Mouse (Mus musculus) forebrain, postnatal 0 days (tissue): Measurements from ENCODE around the gene Nme7. TPM values are rescaled to one million over a fixed set of nuclear protein-coding genes. Genes with fewer than 3 reads are reported as not detected.
A peak's percentile ranks its signal among the peaks of the same experiment; 100 is the strongest.

ENCODE experiments used
- ATAC-seq: fragments of 200-750 bp; cut with Nextera tagmentation; 2 replicates; pipeline ENCODE4 v1.8.0; 2017; ENCODE audit warnings: mild to moderate bottlenecking, moderate library complexity
- DNase-seq: peaks from one replicate; pipeline ENCODE4 v3.0.0-alpha.2; 2015
- H3K27ac ChIP-seq: fragments of 300-500 bp; sonication (generic); 2 replicates; pipeline ENCODE4 v1.5.1; 2014; ENCODE audit warnings: low read depth, mild to moderate bottlenecking, antibody characterized with exemption, low read length, moderate library complexity, mixed read lengths
- H3K27me3 ChIP-seq: fragments of 300-500 bp; sonication (generic); 2 replicates; pipeline ENCODE4 v1.6.1; 2014; ENCODE audit warnings: mild to moderate bottlenecking, low read length, mixed read lengths; ENCODE audit not compliant: insufficient read depth
- H3K36me3 ChIP-seq: fragments of 300-500 bp; sonication (generic); 2 replicates; pipeline ENCODE4 v1.6.1; 2014; ENCODE audit warnings: mild to moderate bottlenecking, moderate library complexity; ENCODE audit not compliant: insufficient read depth
- H3K4me1 ChIP-seq: fragments of 300-500 bp; sonication (generic); 2 replicates; pipeline ENCODE4 v1.6.1; 2014; ENCODE audit warnings: antibody characterized with exemption; ENCODE audit not compliant: insufficient read depth
- H3K4me2 ChIP-seq: fragments of 300-500 bp; sonication (generic); 2 replicates; pipeline ENCODE4 v1.6.1; 2014; ENCODE audit warnings: low read depth, mild to moderate bottlenecking, moderate library complexity
- H3K4me3 ChIP-seq: fragments of 300-500 bp; sonication (generic); 2 replicates; pipeline ENCODE4 v1.5.1; 2014; ENCODE audit warnings: low read depth, low read length, mixed read lengths
- H3K9ac ChIP-seq: fragments of 300-500 bp; sonication (generic); 2 replicates; pipeline ENCODE4 v1.6.1; 2014; ENCODE audit warnings: mild to moderate bottlenecking
- H3K9me3 ChIP-seq: fragments of 300-500 bp; sonication (generic); 2 replicates; pipeline ENCODE4 v1.6.1; 2016; ENCODE audit warnings: low read length
- CTCF ChIP-seq: sonication (generic); IDR thresholded peaks from 2 replicates; pipeline ENCODE4 v1.5.1; 2016; ENCODE audit warnings: antibody characterized with exemption, control low read depth, low read depth
- WGBS: fragments of 180-500 bp; shearing (Covaris S2); extraction: QIAGEN DNeasy Blood & Tissue Kit; methylation state at CpG from one replicate; pipeline ENCODE4 v1.1.7; 2014; 5-methylcytosine and 5-hydroxymethylcytosine counted together
- polyA plus RNA-seq: library from polyadenylated mRNA; unstranded; fragments of >200 nt; fragmentation: Nextera tagmentation; extraction: Ambion mirVana; gene quantifications from 2 replicates; pipeline ENCODE4 v1.2.1, GENCODE M21; 2015
- total RNA-seq: library from RNA; depleted of rRNA; stranded (reverse); fragments of >200 nt; gene quantifications from 2 replicates; pipeline ENCODE4 v1.2.3, GENCODE M21; 2014

Gene Nme7
- total and polyA plus RNA-seq, 2 experiments from 2014 or later, result 32.1 to 37.7 TPM

DNA sequence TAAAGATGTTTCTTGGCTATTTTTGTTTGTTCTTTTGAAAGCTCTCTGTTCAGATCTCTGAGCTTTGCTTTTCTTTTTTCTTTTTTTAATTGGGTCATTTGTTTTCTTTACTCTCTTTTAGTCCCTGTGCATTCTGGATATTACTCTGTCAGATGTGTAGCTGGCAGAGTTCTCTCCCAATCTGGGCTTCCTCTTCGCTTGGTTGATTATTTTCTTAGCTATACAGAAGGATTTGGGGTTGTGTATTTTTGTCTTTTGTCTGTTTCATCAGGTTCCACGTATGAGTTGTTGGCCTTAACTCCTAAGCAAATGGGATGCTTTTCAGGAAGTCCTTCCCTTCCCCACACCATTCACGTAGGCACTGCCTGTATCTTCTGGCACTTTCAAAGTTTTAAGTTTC lies 54.1 kb downstream of the Nme7 start:
- Histone ChIP-seq H3K4me2 (no peak overlapping the region), H3K9ac (no peak overlapping the region), H3K9me3 (no peaks in the 10 kb centered on the region), H3K27ac (no peak overlapping the region), H3K36me3 (peaks cover 4% of the 10 kb centered on the region; the same call in 1 of the 2 replicates), H3K27me3 (no peaks in the 10 kb centered on the region), H3K4me3 (no peak overlapping the region), H3K4me1 (no peaks in the 10 kb centered on the region)
- 21% methylated on average over 3 of the region's 3 CpGs for WGBS
- TF ChIP-seq CTCF, result no peak
- DNase-seq (no peak), ATAC-seq (no peak)

DNA sequence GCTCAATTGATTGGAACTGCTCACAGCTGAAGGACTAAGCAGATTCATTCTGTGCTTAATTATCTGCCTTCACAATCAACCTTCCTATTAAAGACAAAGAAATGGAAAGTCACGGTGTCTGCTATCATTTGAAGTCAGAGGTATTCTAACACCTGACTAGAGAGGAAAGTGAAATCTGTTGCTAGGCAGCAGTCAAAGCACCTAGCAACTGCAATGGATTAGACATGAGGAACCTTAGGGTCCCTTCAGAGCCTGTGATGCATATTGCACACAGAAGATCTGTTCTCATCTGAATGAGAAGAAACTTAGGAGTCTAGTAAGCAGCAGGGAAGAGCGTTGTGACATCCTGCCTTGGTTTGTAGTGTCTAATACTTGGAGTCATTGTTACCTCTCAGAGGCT lies 58.1 kb downstream of the Nme7 start:
- TF ChIP-seq CTCF, result no peak
- peak overlapping the region; percentile 35; the same call in 1 of the 2 replicates for H3K27ac ChIP-seq
- no peak overlapping the region for H3K9ac ChIP-seq
- ATAC-seq (peak; percentile 92), DNase-seq (peak; percentile 42)
- H3K27me3 ChIP-seq, result no peaks in the 10 kb centered on the region
- H3K9me3 ChIP-seq, result no peaks in the 10 kb centered on the region
- H3K4me3 ChIP-seq, result no peak overlapping the region
- 28% methylated on average over 2 of the region's 2 CpGs for WGBS
- H3K4me1 ChIP-seq, result no peaks in the 10 kb centered on the region
- no peak overlapping the region for H3K4me2 ChIP-seq
- no peaks in the 10 kb centered on the region for H3K36me3 ChIP-seq

DNA sequence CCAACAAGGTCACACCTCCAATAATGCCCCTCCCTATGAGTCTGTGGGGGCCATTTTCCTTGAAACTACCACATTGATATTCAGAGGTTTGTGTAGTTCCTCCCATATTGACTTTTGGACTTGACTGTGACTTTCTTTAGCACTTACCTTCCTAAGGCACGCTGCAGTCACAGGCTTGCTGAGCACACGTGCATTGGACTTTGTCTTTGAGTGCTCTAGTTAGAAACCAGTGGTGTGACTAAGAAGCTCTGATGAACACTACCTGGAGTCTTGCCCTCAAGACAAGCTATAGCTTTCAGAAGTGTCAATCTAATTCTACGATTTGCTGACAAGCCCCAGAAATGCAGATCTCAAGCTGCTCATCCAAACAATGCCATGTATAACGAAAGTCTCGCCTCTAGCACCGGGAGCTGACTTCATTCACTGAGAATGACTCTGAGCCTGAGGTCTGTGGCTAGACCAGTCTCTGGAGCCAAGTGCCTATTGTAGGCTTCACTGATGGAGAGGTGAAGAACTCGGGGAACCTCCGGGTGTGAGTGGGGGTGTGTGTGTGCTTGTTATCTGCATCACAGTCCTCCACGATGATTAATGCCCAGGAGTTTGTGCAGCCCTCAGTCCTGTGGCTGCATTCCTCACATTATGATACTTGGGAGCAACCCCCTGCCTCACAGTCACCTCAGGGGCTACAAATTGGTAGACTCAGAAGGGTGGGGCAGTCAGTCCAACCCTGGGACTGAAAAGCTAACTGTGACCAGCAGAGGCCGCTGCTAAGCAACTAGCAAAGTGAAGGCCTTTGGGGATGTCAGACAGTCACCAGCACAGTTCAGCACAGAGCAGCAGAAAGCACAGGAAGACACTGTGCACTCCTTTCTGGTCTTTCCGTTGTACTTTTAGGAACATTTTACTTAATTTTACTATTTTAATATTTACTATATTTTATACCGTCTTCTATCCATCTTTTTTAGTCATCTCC lies 62.5 kb downstream of the Nme7 start:
- Histone ChIP-seq H3K9ac (no peak overlapping the region), H3K4me3 (no peak overlapping the region), H3K4me1 (no peaks in the 10 kb centered on the region), H3K27ac (no peak overlapping the region), H3K9me3 (no peaks in the 10 kb centered on the region), H3K27me3 (no peaks in the 10 kb centered on the region), H3K4me2 (no peak overlapping the region), H3K36me3 (no peaks in the 10 kb centered on the region)
- WGBS, result 70% methylated on average over 12 of the region's 12 CpGs
- TF ChIP-seq CTCF, result peak; percentile 82
- ATAC-seq, result peak; percentile 80
- DNase-seq, result peak; percentile 72

DNA sequence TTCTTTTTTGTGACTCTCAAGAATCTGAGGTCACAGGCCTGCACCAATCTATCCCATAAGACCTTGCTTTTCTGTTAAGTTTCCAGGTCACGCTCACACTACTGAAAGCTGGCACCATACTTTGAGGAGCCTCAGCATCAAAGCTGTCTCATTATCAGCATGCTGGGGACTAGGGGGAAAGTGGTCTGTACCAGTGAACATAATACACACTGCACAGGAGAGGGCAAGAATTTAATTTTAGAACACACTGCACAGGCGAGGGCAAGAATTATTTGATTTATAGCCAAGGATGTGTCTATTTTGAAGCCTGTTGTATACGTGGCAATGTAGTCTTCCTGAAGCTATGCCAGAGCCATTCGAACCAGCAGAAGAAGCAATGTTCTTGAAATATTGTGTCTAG lies 64.2 kb downstream of the Nme7 start:
- H3K4me1 ChIP-seq, result no peaks in the 10 kb centered on the region
- H3K36me3 ChIP-seq, result no peaks in the 10 kb centered on the region
- H3K9me3 ChIP-seq, result no peaks in the 10 kb centered on the region
- ATAC-seq (no peak), DNase-seq (no peak)
- no peak overlapping the region for H3K9ac ChIP-seq
- no peak overlapping the region for H3K4me3 ChIP-seq
- H3K27ac ChIP-seq, result no peak overlapping the region
- no peak for TF ChIP-seq CTCF
- 74% methylated on average over 4 of the region's 4 CpGs for WGBS
- H3K4me2 ChIP-seq, result no peak overlapping the region
- no peaks in the 10 kb centered on the region for H3K27me3 ChIP-seq

DNA sequence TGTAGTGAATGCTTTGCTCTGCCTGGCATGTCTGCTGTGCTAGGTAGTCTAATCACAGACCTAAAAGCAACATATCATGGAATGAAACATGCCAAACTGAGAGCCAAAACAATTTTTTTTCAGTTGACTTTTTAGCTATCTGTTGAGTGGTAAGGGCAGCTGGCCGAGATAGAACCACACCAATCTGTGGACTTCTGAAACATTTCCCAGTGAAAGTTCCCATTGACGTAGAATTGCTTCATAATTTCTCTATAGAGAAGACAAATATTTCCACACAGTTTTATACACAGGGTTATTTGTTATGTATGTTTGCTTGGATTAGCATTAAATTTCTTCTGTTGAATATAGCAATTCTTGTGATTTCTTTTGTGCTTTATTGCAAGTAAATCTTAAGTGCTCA lies 65.9 kb downstream of the Nme7 start:
- TF ChIP-seq CTCF, result no peak

DNA sequence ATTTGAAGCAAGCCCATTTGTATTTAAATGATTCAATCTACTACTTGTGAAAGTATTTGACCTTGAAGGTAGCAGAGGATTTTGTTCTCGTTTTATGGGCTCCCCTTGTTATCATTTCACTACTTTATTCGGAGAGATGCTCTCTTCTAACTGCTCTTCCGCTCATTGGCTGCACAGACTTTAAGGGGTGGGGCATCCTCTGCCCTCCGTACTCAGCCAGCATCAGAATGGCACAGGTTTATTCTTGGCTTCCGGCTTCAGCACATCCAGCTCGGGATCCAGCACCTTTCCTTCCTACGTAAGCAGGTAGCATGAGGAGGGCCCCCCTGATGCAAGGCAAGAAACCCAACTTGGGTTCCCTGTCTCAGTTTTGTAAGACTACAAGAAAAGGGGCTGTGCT lies 69.1 kb downstream of the Nme7 start:
- Histone ChIP-seq H3K4me2 (no peak overlapping the region), H3K9ac (no peak overlapping the region), H3K27me3 (no peaks in the 10 kb centered on the region), H3K4me1 (no peaks in the 10 kb centered on the region), H3K4me3 (no peak overlapping the region), H3K9me3 (no peaks in the 10 kb centered on the region), H3K36me3 (no peaks in the 10 kb centered on the region), H3K27ac (no peak overlapping the region)
- ATAC-seq (no peak), DNase-seq (no peak)
- no peak for TF ChIP-seq CTCF
- 89% methylated on average over 7 of the region's 7 CpGs for WGBS

More for the DNA sequence above, 65.9 kb downstream of the Nme7 start:
- H3K4me2 ChIP-seq, result no peak overlapping the region
- 97% methylated on average over 2 of the region's 2 CpGs for WGBS
- H3K36me3 ChIP-seq, result no peaks in the 10 kb centered on the region
- H3K27ac ChIP-seq, result no peak overlapping the region
- ATAC-seq (no peak), DNase-seq (no peak)
- no peak overlapping the region for H3K9ac ChIP-seq
- H3K4me3 ChIP-seq, result no peak overlapping the region
- H3K9me3 ChIP-seq, result no peaks in the 10 kb centered on the region
- H3K27me3 ChIP-seq, result no peaks in the 10 kb centered on the region
- H3K4me1 ChIP-seq, result no peaks in the 10 kb centered on the region

- Histone ChIP-seq H3K4me3 (no peak overlapping the region), H3K9ac (no peak overlapping the region), H3K27ac (no peak overlapping the region), H3K4me2 (no peak overlapping the region), H3K36me3 (no peaks in the 10 kb centered on the region), H3K4me1 (no peaks in the 10 kb centered on the region), H3K9me3 (no peaks in the 10 kb centered on the region), H3K27me3 (no peaks in the 10 kb centered on the region)
- DNase-seq, result no peak
- TF ChIP-seq CTCF, result no peak
- WGBS, result 78% methylated on average over 7 of the region's 7 CpGs
- ATAC-seq, result no peak
Measured at GRCm38 (mm10) chr1:164374020-164374419, 70.1 kb downstream of the Nme7 start.
